Mouse (Mus musculus) activated CD4-positive, CD25-positive, alpha-beta regulatory T cell, adult 4 months (primary cell): Measurements from ENCODE around the gene Gpn2. TPM values are rescaled to one million over a fixed set of nuclear protein-coding genes. Genes with fewer than 3 reads are reported as not detected.

Experiments
- ATAC-seq: one replicate; pipeline ENCODE4 v1.8.0; 2017
- polyA plus RNA-seq, 2 experiments: library from polyadenylated mRNA; unstranded; fragments of 100-300 nt; shearing (Covaris generic); gene quantifications; one replicate each; pipeline ENCODE4 v1.2.1; 2017

The Gpn2 gene
- 1 to 10 TPM; 7.8 to 7.9 TPM for polyA plus RNA-seq

- ATAC-seq: peak; percentile 90
Measured at GRCm38 (mm10) chr4:133584059-133584951, at the start of gene Gpn2. Gpn2 (plus strand) TSS chr4:133584362.

- no peak for ATAC-seq
Measured at GRCm38 (mm10) chr4:133536081-133536480, 48.1 kb upstream of the Gpn2 start.

GRCm38 (mm10) chr4:133536652-133537051 is 47.5 kb upstream of the Gpn2 start:
- ATAC-seq: no peak

GRCm38 (mm10) chr4:133545272-133546231 is 38.6 kb upstream of the Gpn2 start, which contains the start of gene Nudc:
Nudc (minus strand) TSS chr4:133545996.
- peak; percentile 98 for ATAC-seq

- no peak for ATAC-seq
Measured at GRCm38 (mm10) chr4:133552029-133552428, 32.1 kb upstream of the Gpn2 start.

GRCm38 (mm10) chr4:133552768-133553447 is 31.3 kb upstream of the Gpn2 start, which contains the start of gene Nr0b2:
Nr0b2 (plus strand) TSS chr4:133553376.
- ATAC-seq: no peak

- no peak for ATAC-seq
Measured at GRCm38 (mm10) chr4:133553448-133554330, 30.5 kb upstream of the Gpn2 start.

- no peak for ATAC-seq
Measured at GRCm38 (mm10) chr4:133557041-133557717, 27.0 kb upstream of the Gpn2 start.

GRCm38 (mm10) chr4:133559846-133560245 is 24.3 kb upstream of the Gpn2 start:
- no peak for ATAC-seq

GRCm38 (mm10) chr4:133561622-133562021 is 22.5 kb upstream of the Gpn2 start:
- ATAC-seq: no peak

- no peak for ATAC-seq
Measured at GRCm38 (mm10) chr4:133563123-133563571, 21.0 kb upstream of the Gpn2 start.

- ATAC-seq: no peak
Measured at GRCm38 (mm10) chr4:133567251-133567650, 16.9 kb upstream of the Gpn2 start.

GRCm38 (mm10) chr4:133569291-133570065 is 14.7 kb upstream of the Gpn2 start:
- ATAC-seq: no peak

- no peak for ATAC-seq
Measured at GRCm38 (mm10) chr4:133570066-133570466, 14.1 kb upstream of the Gpn2 start.

GRCm38 (mm10) chr4:133574070-133574842 is 9.9 kb upstream of the Gpn2 start, which contains the start of gene Gpatch3:
Gpatch3 (plus strand) TSS chr4:133574745.
- ATAC-seq: peak; percentile 87

GRCm38 (mm10) chr4:133574843-133575202 is 9.3 kb upstream of the Gpn2 start:
- ATAC-seq: no peak

- no peak for ATAC-seq
Measured at GRCm38 (mm10) chr4:133577983-133578382, 6.2 kb upstream of the Gpn2 start.

GRCm38 (mm10) chr4:133583690-133584058 is 488 bp upstream of the Gpn2 start:
- peak; percentile 40 for ATAC-seq

- no peak for ATAC-seq
Measured at GRCm38 (mm10) chr4:133592570-133592969, 8.4 kb downstream of the Gpn2 start.
